Mouse (Mus musculus): ENCODE data around the gene Hspb11.

- TF ChIP-seq CTCF (IDR thresholded peaks at IDR 0.05; ENCODE audit: borderline replicate concordance, insufficient read depth, low read depth, low read length) (no peak), POLR2A (IDR thresholded peaks at IDR 0.05; ENCODE audit: borderline replicate concordance, insufficient read depth, low read length) (no peak)
Observed at GRCm38 (mm10) chr4:107302221-107302620, 48.8 kb downstream of the Hspb11 start.

Data from cerebellum, adult 2 months (tissue).